Mouse (Mus musculus) effector memory CD4-positive, alpha-beta T cell, adult 7 months (primary cell): Measurements from ENCODE around the gene Gm13275. TPM values are rescaled to one million over a fixed set of nuclear protein-coding genes. Genes with fewer than 3 reads are reported as not detected.

Experiments used
- polyA plus RNA-seq: library from polyadenylated mRNA; unstranded; fragments of 100-300 nt; shearing (Covaris generic); gene quantifications from one replicate; pipeline ENCODE4 v1.2.1, GENCODE M21; 2017

Gene Gm13275
- polyA plus RNA-seq, 1 experiment from 2014 or later = not detected

Other genes with a start within 250 kb of the Gm13275 start
- not detected for gene Ifna15, start 236.2 kb upstream of the Gm13275 start, polyA plus RNA-seq
- not detected for gene Ifna14, start 222.7 kb upstream of the Gm13275 start, polyA plus RNA-seq
- gene Ifna9, start 202.1 kb upstream of the Gm13275 start, polyA plus RNA-seq = not detected
- not detected for gene Ifna12, start 191.1 kb upstream of the Gm13275 start, polyA plus RNA-seq
- gene C87499, start 160.1 kb upstream of the Gm13275 start, polyA plus RNA-seq = not detected
- not detected for gene Ifna13, start 150.0 kb upstream of the Gm13275 start, polyA plus RNA-seq
- gene Ifna16, start 117.6 kb upstream of the Gm13275 start, polyA plus RNA-seq = not detected
- gene Ifna2, start 110.6 kb upstream of the Gm13275 start, polyA plus RNA-seq = not detected
- gene Ifnab, start 103.1 kb upstream of the Gm13275 start, polyA plus RNA-seq = not detected
- gene Gm26566, start 72.7 kb upstream of the Gm13275 start, polyA plus RNA-seq = 0.74 TPM
- 15.4 TPM for gene Klhl9, start 72.0 kb upstream of the Gm13275 start, polyA plus RNA-seq
- gene Gm13271, start 39.6 kb upstream of the Gm13275 start, polyA plus RNA-seq = not detected
- gene Gm13283, start 34.4 kb upstream of the Gm13275 start, polyA plus RNA-seq = not detected
- gene Gm13290, start 20.7 kb upstream of the Gm13275 start, polyA plus RNA-seq = not detected
- not detected for gene Gm13289, start 17.6 kb upstream of the Gm13275 start, polyA plus RNA-seq
- gene Gm13272, start 14.6 kb upstream of the Gm13275 start, polyA plus RNA-seq = not detected
- gene Ifnz, start 12.4 kb upstream of the Gm13275 start, polyA plus RNA-seq = 0.28 TPM
- not detected for gene Gm13276, start 8.8 kb upstream of the Gm13275 start, polyA plus RNA-seq
- gene Gm13277, start 5.9 kb upstream of the Gm13275 start, polyA plus RNA-seq = not detected
- gene Gm13278, start 2.9 kb upstream of the Gm13275 start, polyA plus RNA-seq = not detected
- not detected for gene Gm13279, start 2.9 kb downstream of the Gm13275 start, polyA plus RNA-seq
- 1.1 TPM for gene Gm13285, start 5.2 kb downstream of the Gm13275 start, polyA plus RNA-seq
- gene Gm13287, start 8.8 kb downstream of the Gm13275 start, polyA plus RNA-seq = not detected
- gene Gm13288, start 11.0 kb downstream of the Gm13275 start, polyA plus RNA-seq = not detected
- gene Ifna7, start 21.7 kb downstream of the Gm13275 start, polyA plus RNA-seq = not detected
- not detected for gene Ifna11, start 25.5 kb downstream of the Gm13275 start, polyA plus RNA-seq
- gene Ifna6, start 32.9 kb downstream of the Gm13275 start, polyA plus RNA-seq = not detected
- gene Ifna5, start 41.0 kb downstream of the Gm13275 start, polyA plus RNA-seq = not detected
- not detected for gene Ifna4, start 47.4 kb downstream of the Gm13275 start, polyA plus RNA-seq
- not detected for gene Ifna1, start 55.6 kb downstream of the Gm13275 start, polyA plus RNA-seq
- not detected for gene Ifne, start 85.7 kb downstream of the Gm13275 start, polyA plus RNA-seq